Mouse (Mus musculus) G1E (cell line): Measurements from ENCODE around the gene Foxo1.

Experiments
- CTCF ChIP-seq: IDR thresholded peaks from 2 replicates; pipeline ENCODE4 v1.5.1; 2012; ENCODE audit warnings: low read depth, low read length, inconsistent platforms, mixed read lengths
- GATA1 ChIP-seq: IDR thresholded peaks from 2 replicates; pipeline ENCODE4 v1.6.1; 2012; ENCODE audit warnings: borderline replicate concordance, low read length, inconsistent platforms, mixed read lengths
- POLR2AphosphoS5 ChIP-seq: IDR thresholded peaks from 2 replicates; pipeline ENCODE4 v1.6.1; 2012; ENCODE audit warnings: low read depth, low read length, inconsistent platforms; ENCODE audit not compliant: insufficient replicate concordance
- TAL1 ChIP-seq: conservative IDR thresholded peaks from 2 replicates; pipeline ENCODE4 v1.6.1; 2012; ENCODE audit warnings: low read depth, low read length, inconsistent platforms, mixed read lengths

DNA sequence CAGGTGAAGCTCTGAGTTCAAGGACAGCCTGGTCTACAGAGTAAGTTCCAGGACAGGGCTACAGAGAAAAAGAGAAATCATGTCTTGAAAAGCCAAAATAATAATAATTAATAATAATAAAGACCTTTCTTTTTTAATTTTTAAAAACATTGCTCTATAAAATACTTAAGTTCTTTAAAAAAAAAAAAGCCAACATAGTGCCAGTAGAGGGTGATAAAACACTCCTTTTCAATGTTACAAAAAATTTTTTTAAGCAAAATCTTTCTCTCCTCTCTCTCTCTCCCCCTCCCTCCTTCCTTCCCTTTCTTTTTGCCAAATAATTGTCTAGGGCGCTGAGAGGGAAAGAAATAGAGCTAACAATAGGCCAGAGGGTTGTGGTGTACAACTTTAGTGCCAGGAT, 17.0 kb upstream of the Foxo1 start:
- TF ChIP-seq CTCF = no peak
- no peak for TF ChIP-seq GATA1
- TF ChIP-seq POLR2AphosphoS5 = no peak
- no peak for TF ChIP-seq TAL1
